Mouse (Mus musculus): Measurements from ENCODE around the gene Polr2e.

DNA sequence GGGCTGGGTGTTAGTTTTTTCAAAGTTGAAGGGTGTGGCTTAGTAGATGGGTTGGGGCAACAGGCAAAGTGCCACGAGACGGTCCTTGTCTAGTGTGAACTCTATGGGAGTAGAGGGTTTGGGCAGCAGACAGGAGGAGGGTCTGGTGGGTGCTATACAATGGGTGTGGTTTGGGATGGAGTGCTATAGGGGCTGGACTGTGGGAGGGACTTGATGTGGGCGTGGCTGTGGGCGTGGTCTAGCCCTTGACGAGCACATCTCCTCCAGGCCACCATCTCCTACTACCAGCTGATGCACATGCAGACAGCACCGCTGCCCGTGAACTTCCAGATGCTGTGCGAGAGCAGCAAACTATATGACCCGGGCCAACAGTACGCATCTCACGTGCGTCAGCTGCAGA is 13.7 kb downstream of the Polr2e start:
- TF ChIP-seq POLR2A (IDR thresholded peaks at IDR 0.05; ENCODE audit: borderline replicate concordance, extremely low read depth, low read depth, low read length) (no peak), CTCF (IDR thresholded peaks at IDR 0.05; ENCODE audit: insufficient read depth, low read length) (no peak)
